Mouse (Mus musculus): ENCODE data around the gene Fsd1. TPM values are rescaled to one million over a fixed set of nuclear protein-coding genes. Genes with fewer than 3 reads are reported as not detected.
A peak's percentile ranks its signal among the peaks of the same experiment; 100 is the strongest.

Fsd1 gene
- total and polyA plus RNA-seq, 2 experiments from 2014 or later, result 106 to 169 TPM

DNA sequence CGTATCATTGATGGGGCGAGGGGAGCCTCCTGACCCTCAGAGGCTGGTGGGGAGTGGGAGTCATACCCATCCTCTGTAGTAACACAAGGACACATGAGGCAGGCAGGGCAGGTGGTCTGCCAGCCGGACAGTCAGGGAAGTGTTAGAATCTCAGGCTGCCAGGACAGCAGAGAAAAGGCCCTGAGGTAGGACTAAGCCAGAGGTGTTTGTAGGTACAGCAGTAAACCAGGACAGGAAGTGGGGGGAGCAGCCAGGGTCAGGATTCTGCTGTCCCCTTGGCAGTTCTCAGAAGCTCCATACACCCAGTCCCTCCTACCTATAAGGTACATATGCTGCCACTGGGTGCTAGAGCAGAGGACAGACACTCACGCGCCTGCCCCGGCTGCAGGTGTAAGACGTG is 24.7 kb upstream of the Fsd1 start:
- no peak overlapping the region for H3K4me3 ChIP-seq (ENCODE audit: low read depth, low read length)
- no peak for TF ChIP-seq CTCF (IDR thresholded peaks at IDR 0.05; ENCODE audit: low read depth)
- H3K27ac ChIP-seq (ENCODE audit: low read depth, low read length), result no peak overlapping the region
- ATAC-seq (no peak), DNase-seq (no peak)
- 97% methylated on average over 7 of the region's 7 CpGs for WGBS
- peaks cover 43% of the 10 kb centered on the region for H3K36me3 ChIP-seq (ENCODE audit: insufficient read depth)
- H3K4me2 ChIP-seq (ENCODE audit: low read depth), result no peak overlapping the region
- no peaks in the 10 kb centered on the region for H3K9me3 ChIP-seq (ENCODE audit: low read length)
- no peaks in the 10 kb centered on the region for H3K27me3 ChIP-seq (ENCODE audit: insufficient read depth, low read length)
- H3K9ac ChIP-seq, result no peak overlapping the region
- peaks cover 9% of the 10 kb centered on the region for H3K4me1 ChIP-seq (ENCODE audit: insufficient read depth)

DNA sequence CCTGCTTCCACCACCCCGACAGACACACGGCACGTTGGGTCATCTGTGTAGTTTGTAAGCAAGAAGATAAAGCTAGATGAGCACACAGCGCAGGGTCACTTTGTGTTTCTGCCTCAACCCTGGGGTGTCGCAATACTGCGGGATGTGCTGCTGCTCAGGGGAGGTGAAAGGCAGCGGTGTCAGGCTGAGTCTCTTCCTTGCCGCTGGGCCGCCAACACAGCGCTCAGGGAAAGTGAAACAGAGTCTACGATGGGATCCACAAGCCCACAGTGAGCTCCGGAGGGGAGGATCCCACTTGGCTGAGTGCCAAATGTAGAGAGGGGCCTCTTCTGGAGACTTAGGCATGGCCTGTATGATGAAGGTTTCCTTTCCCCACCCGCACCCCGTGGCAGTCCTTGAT is 23.1 kb upstream of the Fsd1 start:
- no peak for TF ChIP-seq CTCF (IDR thresholded peaks at IDR 0.05; ENCODE audit: low read depth)
- ATAC-seq (no peak), DNase-seq (no peak)
- whole genome bisulfite sequencing, result 79% methylated on average over 14 of the region's 14 CpGs
- no peak overlapping the region for H3K4me3 ChIP-seq (ENCODE audit: low read depth, low read length)
- no peaks in the 10 kb centered on the region for H3K27me3 ChIP-seq (ENCODE audit: insufficient read depth, low read length)
- H3K27ac ChIP-seq (ENCODE audit: low read depth, low read length), result no peak overlapping the region
- H3K9me3 ChIP-seq (ENCODE audit: low read length), result no peaks in the 10 kb centered on the region
- peaks cover 5% of the 10 kb centered on the region; the same call in 1 of the 2 replicates for H3K4me1 ChIP-seq (ENCODE audit: insufficient read depth)
- peaks cover 55% of the 10 kb centered on the region for H3K36me3 ChIP-seq (ENCODE audit: insufficient read depth)
- H3K4me2 ChIP-seq (ENCODE audit: low read depth), result no peak overlapping the region
- no peak overlapping the region for H3K9ac ChIP-seq

DNA sequence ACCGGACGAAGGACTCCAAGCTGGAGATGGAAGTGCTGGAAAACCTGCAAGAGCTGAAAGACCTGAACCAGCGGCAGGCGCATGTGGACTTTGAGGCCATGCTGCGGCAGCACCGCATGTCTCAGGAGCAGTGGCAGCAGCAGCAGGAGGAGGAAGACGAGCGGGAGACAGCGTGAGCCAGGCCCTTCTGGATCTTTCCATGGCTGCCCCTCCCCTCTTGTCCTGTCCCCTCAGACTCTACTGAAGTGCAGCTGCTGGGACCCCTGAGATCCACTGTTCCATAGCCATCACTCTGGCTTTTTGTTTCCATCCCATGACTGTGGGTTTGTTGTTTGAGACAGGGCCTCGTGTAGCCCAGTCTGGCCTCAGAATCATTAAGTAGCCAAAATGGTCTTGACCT is 21.8 kb upstream of the Fsd1 start:
- no peaks in the 10 kb centered on the region for H3K9me3 ChIP-seq (ENCODE audit: low read length)
- H3K4me1 ChIP-seq (ENCODE audit: insufficient read depth), result peaks cover under 1% of the 10 kb centered on the region; the same call in 1 of the 2 replicates
- no peak overlapping the region for H3K9ac ChIP-seq
- H3K4me3 ChIP-seq (ENCODE audit: low read depth, low read length), result no peak overlapping the region
- TF ChIP-seq CTCF (IDR thresholded peaks at IDR 0.05; ENCODE audit: low read depth), result no peak
- ATAC-seq (no peak), DNase-seq (no peak)
- H3K36me3 ChIP-seq (ENCODE audit: insufficient read depth), result peaks cover 55% of the 10 kb centered on the region
- 94% methylated on average over 10 of the region's 10 CpGs for WGBS
- H3K4me2 ChIP-seq (ENCODE audit: low read depth), result no peak overlapping the region
- H3K27me3 ChIP-seq (ENCODE audit: insufficient read depth, low read length), result no peaks in the 10 kb centered on the region
- H3K27ac ChIP-seq (ENCODE audit: low read depth, low read length), result no peak overlapping the region

DNA sequence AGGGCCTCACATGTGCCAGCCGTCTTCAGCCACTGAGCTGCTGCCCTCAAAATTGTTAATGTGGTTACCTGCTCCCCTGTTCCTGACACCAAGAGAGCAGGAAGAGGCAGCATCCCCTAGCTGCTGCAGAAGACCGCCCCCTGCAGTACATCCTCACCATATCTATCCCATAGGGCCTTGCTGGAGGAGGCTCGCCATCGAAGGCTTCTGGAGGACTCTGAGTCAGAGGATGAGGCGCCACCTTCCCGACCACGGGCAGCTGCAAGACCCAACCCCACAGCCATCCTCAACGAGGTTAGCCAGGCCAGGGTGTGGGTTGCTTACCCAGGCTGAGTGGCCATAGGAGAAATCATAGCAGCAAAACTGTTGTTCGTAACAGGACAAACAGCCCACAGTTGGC is 21.3 kb upstream of the Fsd1 start:
- H3K9me3 ChIP-seq (ENCODE audit: low read length), result no peaks in the 10 kb centered on the region
- no peak overlapping the region for H3K27ac ChIP-seq (ENCODE audit: low read depth, low read length)
- H3K36me3 ChIP-seq (ENCODE audit: insufficient read depth), result peaks cover 55% of the 10 kb centered on the region
- peaks cover 5% of the 10 kb centered on the region for H3K4me1 ChIP-seq (ENCODE audit: insufficient read depth)
- 0 out of 2 replicates have a peak, but pooled peaks have one; percentile 15 for TF ChIP-seq CTCF (IDR thresholded peaks at IDR 0.05; ENCODE audit: low read depth)
- DNase-seq (no peak), ATAC-seq (no peak)
- 87% methylated on average over 9 of the region's 9 CpGs for WGBS
- H3K27me3 ChIP-seq (ENCODE audit: insufficient read depth, low read length), result no peaks in the 10 kb centered on the region
- no peak overlapping the region for H3K9ac ChIP-seq
- no peak overlapping the region for H3K4me2 ChIP-seq (ENCODE audit: low read depth)
- no peak overlapping the region for H3K4me3 ChIP-seq (ENCODE audit: low read depth, low read length)

DNA sequence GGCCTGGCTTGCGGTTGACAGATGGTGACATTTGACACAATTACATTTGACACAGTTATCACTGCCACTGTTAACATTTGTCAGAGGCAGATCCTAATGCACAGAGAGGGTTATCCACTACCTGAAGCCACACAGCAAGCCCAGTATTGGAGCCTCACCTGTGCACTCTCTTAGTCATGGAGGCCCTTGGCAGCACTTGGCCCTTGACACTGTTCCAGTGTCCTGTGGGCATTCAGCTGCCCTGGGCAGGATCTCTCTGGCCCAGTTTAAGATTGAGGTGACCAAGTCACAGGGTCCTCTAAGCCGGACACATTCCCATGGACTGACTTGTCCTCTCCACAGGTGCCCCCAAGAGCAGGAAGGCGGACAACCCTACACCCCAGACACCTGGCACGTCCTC is 19.1 kb upstream of the Fsd1 start:
- TF ChIP-seq CTCF (IDR thresholded peaks at IDR 0.05; ENCODE audit: low read depth), result no peak
- peaks cover 13% of the 10 kb centered on the region for H3K4me1 ChIP-seq (ENCODE audit: insufficient read depth)
- no peak overlapping the region for H3K9ac ChIP-seq
- 93% methylated on average over 4 of the region's 4 CpGs for WGBS
- H3K27me3 ChIP-seq (ENCODE audit: insufficient read depth, low read length), result no peaks in the 10 kb centered on the region
- DNase-seq (no peak), ATAC-seq (no peak)
- no peak overlapping the region for H3K4me3 ChIP-seq (ENCODE audit: low read depth, low read length)
- H3K27ac ChIP-seq (ENCODE audit: low read depth, low read length), result no peak overlapping the region
- H3K36me3 ChIP-seq (ENCODE audit: insufficient read depth), result peaks cover 43% of the 10 kb centered on the region
- H3K4me2 ChIP-seq (ENCODE audit: low read depth), result no peak overlapping the region
- no peaks in the 10 kb centered on the region for H3K9me3 ChIP-seq (ENCODE audit: low read length)

DNA sequence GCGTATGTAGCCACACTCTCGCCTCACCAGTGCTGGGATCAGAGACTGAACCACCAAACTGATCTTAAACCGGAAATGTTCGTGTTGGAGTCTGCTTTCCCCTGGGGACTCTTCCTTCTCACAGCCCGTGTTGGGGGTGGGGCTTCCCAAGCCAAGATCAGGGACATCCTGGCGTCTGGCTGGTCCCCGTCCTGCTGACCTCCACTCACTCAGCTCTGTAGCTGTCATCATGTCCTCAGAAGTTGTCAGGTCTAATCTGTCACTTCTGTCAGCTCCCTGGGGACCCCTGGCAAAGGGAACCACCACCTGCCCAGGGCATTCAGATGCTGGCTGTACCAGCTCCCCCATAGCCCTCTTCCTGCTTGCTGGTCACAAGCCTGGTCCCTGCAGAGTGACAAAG is 18.1 kb upstream of the Fsd1 start:
- Histone ChIP-seq H3K36me3 (ENCODE audit: insufficient read depth) (peaks cover 41% of the 10 kb centered on the region), H3K27ac (ENCODE audit: low read depth, low read length) (no peak overlapping the region), H3K4me2 (ENCODE audit: low read depth) (no peak overlapping the region), H3K4me3 (ENCODE audit: low read depth, low read length) (no peak overlapping the region), H3K27me3 (ENCODE audit: insufficient read depth, low read length) (no peaks in the 10 kb centered on the region), H3K4me1 (ENCODE audit: insufficient read depth) (peaks cover 13% of the 10 kb centered on the region), H3K9ac (no peak overlapping the region), H3K9me3 (ENCODE audit: low read length) (no peaks in the 10 kb centered on the region)
- no peak for ATAC-seq
- no peak for DNase-seq
- no peak for TF ChIP-seq CTCF (IDR thresholded peaks at IDR 0.05; ENCODE audit: low read depth)
- 73% methylated on average over 7 of the region's 7 CpGs for WGBS

DNA sequence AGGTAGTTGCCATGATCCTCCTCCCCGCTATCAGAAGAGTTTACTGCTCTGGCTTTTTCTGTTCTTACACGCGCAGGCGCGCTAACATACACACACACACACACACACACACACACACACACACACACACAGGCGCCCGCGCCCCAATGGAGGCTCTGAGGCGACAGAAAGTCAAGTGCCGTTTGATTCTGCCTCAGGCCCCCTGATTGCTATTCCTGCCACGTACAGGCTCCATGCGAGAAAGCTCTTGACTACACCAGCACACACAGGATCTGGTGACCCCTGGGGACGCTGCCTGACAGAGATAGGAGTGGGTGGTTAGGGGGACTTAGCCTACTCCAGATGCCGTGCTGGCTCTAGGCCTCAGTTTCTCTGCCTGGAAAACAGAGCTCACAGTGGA is 16.7 kb upstream of the Fsd1 start:
- Histone ChIP-seq H3K27ac (ENCODE audit: low read depth, low read length) (peak overlapping the region; percentile 66), H3K36me3 (ENCODE audit: insufficient read depth) (peaks cover 37% of the 10 kb centered on the region), H3K9ac (peak overlapping the region; percentile 93), H3K4me1 (ENCODE audit: insufficient read depth) (peaks cover 13% of the 10 kb centered on the region), H3K4me3 (ENCODE audit: low read depth, low read length) (peak overlapping the region; percentile 72), H3K9me3 (ENCODE audit: low read length) (no peaks in the 10 kb centered on the region), H3K4me2 (ENCODE audit: low read depth) (peak overlapping the region; percentile 96), H3K27me3 (ENCODE audit: insufficient read depth, low read length) (no peaks in the 10 kb centered on the region)
- ATAC-seq (peak; percentile 61), DNase-seq (peak; percentile 80)
- no peak for TF ChIP-seq CTCF (IDR thresholded peaks at IDR 0.05; ENCODE audit: low read depth)
- 20% methylated on average over 14 of the region's 14 CpGs for WGBS
